Mouse (Mus musculus) midbrain, embryonic 14.5 days (tissue): ENCODE results near the gene Mucl3. TPM values are rescaled to one million over a fixed set of nuclear protein-coding genes. Genes with fewer than 3 reads are reported as not detected.

ENCODE experiments used
- ATAC-seq: fragments of 200-750 bp; cut with Nextera tagmentation; 2 replicates; pipeline ENCODE4 v1.8.0; 2017; ENCODE audit warnings: moderate number of reproducible peaks, moderate library complexity; ENCODE audit not compliant: low FRiP score, low TSS enrichment
- DNase-seq: peaks from one replicate; pipeline ENCODE4 v3.0.0-alpha.2; 2015
- H3K27ac ChIP-seq: fragments of 300-500 bp; sonication (generic); replicated peaks from 2 replicates; pipeline ENCODE4 v1.5.1; 2014; ENCODE audit warnings: mild to moderate bottlenecking, low read depth, low read length, moderate library complexity
- H3K27me3 ChIP-seq: fragments of 300-500 bp; sonication (generic); 2 replicates; pipeline ENCODE4 v1.6.1; 2014; ENCODE audit warnings: low read length, control low read depth, mixed read lengths; ENCODE audit not compliant: control insufficient read depth, insufficient read depth
- H3K36me3 ChIP-seq: fragments of 300-500 bp; sonication (generic); 2 replicates; pipeline ENCODE4 v1.6.1; 2014; ENCODE audit warnings: low read length, control low read depth; ENCODE audit not compliant: control insufficient read depth, insufficient read depth
- H3K4me1 ChIP-seq: fragments of 300-500 bp; sonication (generic); 2 replicates; pipeline ENCODE4 v1.6.1; 2014; ENCODE audit warnings: mild to moderate bottlenecking, antibody characterized with exemption, low read length, control low read depth; ENCODE audit not compliant: control insufficient read depth, insufficient read depth
- H3K4me2 ChIP-seq: fragments of 300-500 bp; sonication (generic); 2 replicates; pipeline ENCODE4 v1.6.1; 2014; ENCODE audit warnings: mild to moderate bottlenecking, low read length, moderate library complexity
- H3K4me3 ChIP-seq: fragments of 300-500 bp; sonication (generic); replicated peaks from 2 replicates; pipeline ENCODE4 v1.5.1; 2014; ENCODE audit warnings: low read depth, low read length
- H3K9ac ChIP-seq: fragments of 300-500 bp; sonication (generic); replicated peaks from 2 replicates; pipeline ENCODE4 v1.6.1; 2014; ENCODE audit warnings: mild to moderate bottlenecking, low read length, moderate library complexity
- H3K9me3 ChIP-seq: fragments of 300-500 bp; sonication (generic); 2 replicates; pipeline ENCODE4 v1.6.1; 2016; ENCODE audit warnings: low read length, control low read depth, mixed read lengths; ENCODE audit not compliant: control insufficient read depth
- WGBS: fragments of 180-500 bp; shearing (Covaris S2); extraction: QIAGEN DNeasy Blood & Tissue Kit; methylation state at CpG from one replicate; pipeline ENCODE4 v1.1.7; 2014; 5-methylcytosine and 5-hydroxymethylcytosine counted together
- polyA plus RNA-seq: library from polyadenylated mRNA; unstranded; fragments of >200 nt; fragmentation: Nextera tagmentation; extraction: Ambion mirVana; gene quantifications from 2 replicates; pipeline ENCODE4 v1.2.1, GENCODE M21; 2014

The Mucl3 gene
- polyA plus RNA-seq, 1 experiment from 2014 or later, result not detected

DNA sequence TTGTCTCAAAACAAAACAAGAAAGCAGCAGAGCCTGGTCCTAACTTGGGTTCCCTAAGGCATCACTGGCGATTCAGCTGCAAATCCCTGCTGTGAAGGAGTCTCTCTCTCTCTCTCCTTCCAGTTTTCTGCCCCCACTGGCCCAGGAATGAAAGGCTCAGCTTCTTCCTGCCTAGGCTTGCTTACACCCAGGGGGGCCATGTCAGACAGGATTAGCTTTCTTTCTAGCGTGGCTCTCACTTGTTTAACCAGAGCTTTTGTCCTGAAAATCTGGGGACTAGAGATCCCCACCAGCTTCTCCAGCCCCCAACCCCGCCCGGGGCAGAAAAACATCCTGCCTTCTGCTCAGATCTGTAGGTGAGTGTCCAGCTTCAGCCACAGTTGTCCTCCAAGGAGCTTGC is 55.1 kb downstream of the Mucl3 start:
- no peaks in the 10 kb centered on the region for H3K36me3 ChIP-seq
- DNase-seq, result peak; percentile 39
- no peaks in the 10 kb centered on the region for H3K9me3 ChIP-seq
- WGBS, result 5% methylated on average over 4 of the region's 4 CpGs
- ATAC-seq, result no peak
- no peak overlapping the region for H3K4me2 ChIP-seq
- H3K9ac ChIP-seq, result no peak overlapping the region
- no peaks in the 10 kb centered on the region for H3K4me1 ChIP-seq
- no peak overlapping the region for H3K27ac ChIP-seq
- no peak overlapping the region for H3K4me3 ChIP-seq
- no peaks in the 10 kb centered on the region for H3K27me3 ChIP-seq

DNA sequence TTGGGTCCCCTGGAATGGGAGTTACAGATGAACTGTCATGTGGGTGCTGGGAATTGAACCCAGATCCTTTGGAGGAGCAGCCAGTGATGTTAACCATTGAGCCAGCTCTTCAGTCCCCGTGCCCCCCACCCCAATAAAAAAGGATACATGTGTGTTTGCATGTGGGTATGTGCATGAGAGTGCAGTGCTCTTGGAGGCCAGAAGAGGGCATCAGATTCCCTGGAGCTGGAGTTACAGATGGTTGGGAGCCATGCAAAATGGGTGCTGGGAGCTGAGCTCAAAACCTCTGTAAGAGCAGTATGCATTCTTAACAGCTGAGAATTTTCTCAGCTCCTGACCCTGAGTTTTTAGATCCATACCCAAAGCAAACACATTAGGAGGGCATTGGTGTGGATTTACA is 56.2 kb downstream of the Mucl3 start:
- DNase-seq, result no peak

More for the DNA sequence above, 56.2 kb downstream of the Mucl3 start:
- Histone ChIP-seq H3K27me3 (no peaks in the 10 kb centered on the region), H3K4me1 (no peaks in the 10 kb centered on the region), H3K9me3 (no peaks in the 10 kb centered on the region), H3K36me3 (no peaks in the 10 kb centered on the region), H3K4me3 (no peak overlapping the region), H3K9ac (no peak overlapping the region), H3K4me2 (no peak overlapping the region), H3K27ac (no peak overlapping the region)
- 88% methylated on average over 1 of the region's 1 CpGs for WGBS
- ATAC-seq, result no peak

Other genes starting within 250 kb of the Mucl3 start
- gene H2-Q6, start 218.8 kb downstream of the Mucl3 start, polyA plus RNA-seq, result 0.61 and 0.63 TPM in 2 replicates
- gene H2-Q7, start 204.5 kb downstream of the Mucl3 start, polyA plus RNA-seq, result 2.5 and 2.8 TPM in 2 replicates
- gene H2-Q10, start 173.6 kb downstream of the Mucl3 start, polyA plus RNA-seq, result 0.38 TPM in 1 of 2 replicates, not detected in the other
- not detected in 2 replicates for gene Pou5f1, start 137.7 kb downstream of the Mucl3 start, polyA plus RNA-seq
- gene Tcf19, start 126.9 kb downstream of the Mucl3 start, polyA plus RNA-seq, result 8.9 and 15.5 TPM in 2 replicates
- gene Cchcr1, start 126.6 kb downstream of the Mucl3 start, polyA plus RNA-seq, result 1.6 and 3.4 TPM in 2 replicates
- gene Psors1c2, start 110.5 kb downstream of the Mucl3 start, polyA plus RNA-seq, result 0.54 and 0.61 TPM in 2 replicates
- 0.11 TPM in 1 of 2 replicates, not detected in the other for gene Cdsn, start 91.6 kb downstream of the Mucl3 start, polyA plus RNA-seq
- not detected in 2 replicates for gene 2300002M23Rik, start 76.2 kb downstream of the Mucl3 start, polyA plus RNA-seq
- gene Sfta2, start 42.1 kb downstream of the Mucl3 start, polyA plus RNA-seq, result not detected in 2 replicates
- not detected in 2 replicates for gene Gm9573, start 17.1 kb downstream of the Mucl3 start, polyA plus RNA-seq
- gene Vars2, start 23.9 kb upstream of the Mucl3 start, polyA plus RNA-seq, result 9.5 and 14.8 TPM in 2 replicates
- gene Gtf2h4, start 30.0 kb upstream of the Mucl3 start, polyA plus RNA-seq, result 23.6 and 25.5 TPM in 2 replicates
- gene Ddr1, start 60.9 kb upstream of the Mucl3 start, polyA plus RNA-seq, result 52.9 and 87.2 TPM in 2 replicates
- 3.3 and 4.0 TPM in 2 replicates for gene Ier3, start 178.0 kb upstream of the Mucl3 start, polyA plus RNA-seq
- gene Flot1, start 179.5 kb upstream of the Mucl3 start, polyA plus RNA-seq, result 59.9 and 74.0 TPM in 2 replicates
- gene Tubb5, start 194.6 kb upstream of the Mucl3 start, polyA plus RNA-seq, result 1,880 and 2,054 TPM in 2 replicates
- gene Mdc1, start 197.8 kb upstream of the Mucl3 start, polyA plus RNA-seq, result 7.3 and 8.2 TPM in 2 replicates
- 14.5 and 20.2 TPM in 2 replicates for gene Nrm, start 217.6 kb upstream of the Mucl3 start, polyA plus RNA-seq
- 17.4 and 21.0 TPM in 2 replicates for gene Ppp1r18, start 221.9 kb upstream of the Mucl3 start, polyA plus RNA-seq
- gene Dhx16, start 236.1 kb upstream of the Mucl3 start, polyA plus RNA-seq, result 27.4 and 30.7 TPM in 2 replicates